8 mouse cellular contexts compared by ENCODE assay signal in the genomic region with DNA sequence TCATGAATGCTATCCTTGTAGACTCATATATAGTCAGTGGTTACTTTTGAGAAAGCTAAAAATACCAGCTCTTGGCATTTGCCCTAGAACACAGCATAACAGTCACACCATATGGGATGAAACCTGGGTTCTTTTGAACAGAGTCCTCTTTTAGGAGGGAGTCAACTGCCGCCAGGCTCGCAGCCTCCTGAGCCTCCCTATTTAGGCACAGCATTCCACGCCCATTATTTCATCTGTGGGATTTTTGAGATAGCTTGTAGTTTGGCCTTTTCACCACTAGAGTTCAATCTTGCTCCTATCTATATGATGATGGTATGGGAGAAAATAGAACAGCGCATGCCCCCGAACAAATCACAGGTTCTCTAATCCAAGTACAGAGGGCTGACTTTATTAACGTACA.
DNase-seq lines count a peak whose midpoint lies in the region; ATAC-seq and TF ChIP-seq lines count a peak whose summit lies in the region.

No protein-coding gene starts in this region.

- WGBS in kidney, postnatal 0 days, result 31% methylated on average over 6 of the region's 6 CpGs
- WGBS in kidney, embryonic 15.5 days, result 59% methylated on average over 6 of the region's 6 CpGs
- 37% methylated on average over 6 of the region's 6 CpGs for WGBS in forebrain, embryonic 16.5 days
- 31% methylated on average over 6 of the region's 6 CpGs for WGBS in limb, embryonic 15.5 days
- 47% methylated on average over 6 of the region's 6 CpGs for WGBS in kidney, embryonic 14.5 days

- no peak overlapping the region for H3K4me2 ChIP-seq in kidney, postnatal 0 days (ENCODE audit: low read length)
- H3K4me2 ChIP-seq in kidney, embryonic 15.5 days, result no peak overlapping the region
- H3K4me2 ChIP-seq in forebrain, embryonic 16.5 days (ENCODE audit: low read length), result no peak overlapping the region
- H3K4me2 ChIP-seq in limb, embryonic 15.5 days, result no peak overlapping the region
- no peak overlapping the region for H3K4me2 ChIP-seq in kidney, embryonic 14.5 days (replicated peaks; ENCODE audit: low read depth, low read length)

- no peak overlapping the region for H3K27ac ChIP-seq in kidney, postnatal 0 days
- H3K27ac ChIP-seq in kidney, embryonic 15.5 days, result no peak overlapping the region
- no peak overlapping the region for H3K27ac ChIP-seq in forebrain, embryonic 16.5 days (ENCODE audit: low read length)
- H3K27ac ChIP-seq in limb, embryonic 15.5 days, result no peak overlapping the region
- no peak overlapping the region for H3K27ac ChIP-seq in kidney, embryonic 14.5 days (ENCODE audit: low read depth, low read length)

- ATAC-seq in kidney, postnatal 0 days (replicated peaks; ENCODE audit: low FRiP score, low read depth), result no peak
- ATAC-seq in kidney, embryonic 15.5 days (replicated peaks; ENCODE audit: low FRiP score), result no peak
- peak; percentile 49; the same call in 1 of the 2 replicates for ATAC-seq in forebrain, embryonic 16.5 days
- ATAC-seq in limb, embryonic 15.5 days (ENCODE audit: insufficient number of reproducible peaks, low FRiP score, low TSS enrichment, low read depth), result 0 out of 2 replicates have a peak, but pooled peaks have one; percentile 40
- no peak for ATAC-seq in kidney, embryonic 14.5 days (ENCODE audit: low FRiP score, low TSS enrichment)

- H3K36me3 ChIP-seq in kidney, postnatal 0 days (ENCODE audit: insufficient read depth, low read length), result no peaks in the 10 kb centered on the region
- H3K36me3 ChIP-seq in kidney, embryonic 15.5 days, result no peaks in the 10 kb centered on the region
- no peaks in the 10 kb centered on the region for H3K36me3 ChIP-seq in forebrain, embryonic 16.5 days (ENCODE audit: control insufficient read depth, insufficient read depth)
- no peaks in the 10 kb centered on the region for H3K36me3 ChIP-seq in limb, embryonic 15.5 days
- H3K36me3 ChIP-seq in kidney, embryonic 14.5 days (ENCODE audit: control insufficient read depth, insufficient read depth, low read length), result no peaks in the 10 kb centered on the region

- no peak overlapping the region for H3K9ac ChIP-seq in kidney, postnatal 0 days (ENCODE audit: low read depth, low read length)
- no peak overlapping the region for H3K9ac ChIP-seq in kidney, embryonic 15.5 days
- H3K9ac ChIP-seq in forebrain, embryonic 16.5 days (replicated peaks; ENCODE audit: low read depth, low read length), result no peak overlapping the region
- H3K9ac ChIP-seq in limb, embryonic 15.5 days, result no peak overlapping the region
- no peak overlapping the region for H3K9ac ChIP-seq in kidney, embryonic 14.5 days (ENCODE audit: low read depth, low read length)

- no peaks in the 10 kb centered on the region for H3K27me3 ChIP-seq in kidney, postnatal 0 days (ENCODE audit: insufficient read depth, low read length)
- H3K27me3 ChIP-seq in kidney, embryonic 15.5 days, result 0 out of 2 replicates have a peak, but pooled peaks cover 2% of the 10 kb centered on the region
- H3K27me3 ChIP-seq in forebrain, embryonic 16.5 days (replicated peaks; ENCODE audit: control insufficient read depth, insufficient read depth, low read length), result no peaks in the 10 kb centered on the region
- peaks cover 7% of the 10 kb centered on the region; the same call in 1 of the 2 replicates for H3K27me3 ChIP-seq in limb, embryonic 15.5 days
- H3K27me3 ChIP-seq in kidney, embryonic 14.5 days (ENCODE audit: control insufficient read depth, insufficient read depth, low read length), result no peaks in the 10 kb centered on the region

- TF ChIP-seq CTCF in kidney, postnatal 0 days (IDR thresholded peaks at IDR 0.05; ENCODE audit: low read depth), result peak; percentile 70

- H3K4me3 ChIP-seq in kidney, postnatal 0 days (replicated peaks; ENCODE audit: low read depth, low read length), result no peak overlapping the region
- no peak overlapping the region for H3K4me3 ChIP-seq in kidney, embryonic 15.5 days (replicated peaks)
- no peak overlapping the region for H3K4me3 ChIP-seq in forebrain, embryonic 16.5 days (replicated peaks; ENCODE audit: low read length)
- no peak overlapping the region for H3K4me3 ChIP-seq in limb, embryonic 15.5 days
- H3K4me3 ChIP-seq in kidney, embryonic 14.5 days (ENCODE audit: low read length), result no peak overlapping the region

- H3K9me3 ChIP-seq in kidney, postnatal 0 days (replicated peaks; ENCODE audit: low read length), result no peaks in the 10 kb centered on the region
- no peaks in the 10 kb centered on the region for H3K9me3 ChIP-seq in kidney, embryonic 15.5 days (replicated peaks)
- no peaks in the 10 kb centered on the region for H3K9me3 ChIP-seq in forebrain, embryonic 16.5 days (ENCODE audit: control insufficient read depth, low read length)
- H3K9me3 ChIP-seq in limb, embryonic 15.5 days, result no peaks in the 10 kb centered on the region
- no peaks in the 10 kb centered on the region for H3K9me3 ChIP-seq in kidney, embryonic 14.5 days (ENCODE audit: control insufficient read depth, low read length)

- H3K4me1 ChIP-seq in kidney, postnatal 0 days (replicated peaks; ENCODE audit: insufficient read depth, low read length), result no peaks in the 10 kb centered on the region
- H3K4me1 ChIP-seq in kidney, embryonic 15.5 days, result no peaks in the 10 kb centered on the region
- H3K4me1 ChIP-seq in forebrain, embryonic 16.5 days (replicated peaks; ENCODE audit: control insufficient read depth, insufficient read depth, low read length), result no peaks in the 10 kb centered on the region
- no peaks in the 10 kb centered on the region for H3K4me1 ChIP-seq in limb, embryonic 15.5 days
- H3K4me1 ChIP-seq in kidney, embryonic 14.5 days (ENCODE audit: control insufficient read depth, insufficient read depth, low read length), result no peaks in the 10 kb centered on the region

- peak; percentile 55 for DNase-seq in kidney, postnatal 0 days (ENCODE audit: low spot score)
- DNase-seq in NIH3T3 (ENCODE audit: low read depth), result peak; percentile 78
- DNase-seq in c-Kit-positive CD71-positive TER-119-positive erythroid progenitor cells, embryonic 14.5 days (ENCODE audit: low spot score), result no peak
- DNase-seq in kidney, adult 9 months, result no peak

Comparison
In these comparisons a context has a peak if more than half of its experiments do, and no peak if none do; other contexts are left out.
1. DNase-seq: peak in kidney, postnatal 0 days (single experiment) and NIH3T3 (single experiment); none in c-Kit-positive CD71-positive TER-119-positive erythroid progenitor cells, embryonic 14.5 days (single experiment) and kidney, adult 9 months (single experiment).
2. ATAC-seq: peak in forebrain, embryonic 16.5 days (single experiment) and limb, embryonic 15.5 days (single experiment); none in kidney, postnatal 0 days (single experiment), kidney, embryonic 15.5 days (single experiment) and kidney, embryonic 14.5 days (single experiment).